Mouse (Mus musculus): ENCODE data around the gene Btg3.

GRCm38 (mm10) chr16:78391354-78391753 lies 14.4 kb upstream of the Btg3 start:
- TF ChIP-seq CTCF (IDR thresholded peaks at IDR 0.05; ENCODE audit: control insufficient read depth, insufficient read depth, insufficient replicate concordance, low read depth, low read length) (no peak), POLR2A (IDR thresholded peaks at IDR 0.05; ENCODE audit: control insufficient read depth, low read depth, low read length) (no peak)
